Mouse (Mus musculus): Measurements from ENCODE around the gene Lgr6. TPM values are rescaled to one million over a fixed set of nuclear protein-coding genes. Genes with fewer than 3 reads are reported as not detected.
"Not testable (repeated sequence)": the region's sequence is repeated elsewhere in the genome, so short reads cannot be mapped to it uniquely, and the experiment has no call there.

Lgr6 gene
- polyA plus RNA-seq, 1 experiment from 2014 or later = 0.82 TPM

- Histone ChIP-seq H3K36me3 (no peaks in the 10 kb centered on the region), H3K27me3 (replicated peaks) (peaks cover 76% of the 10 kb centered on the region), H3K4me3 (no peak overlapping the region), H3K4me1 (replicated peaks) (peaks cover 27% of the 10 kb centered on the region), H3K4me2 (no peak overlapping the region), H3K9me3 (replicated peaks) (no peaks in the 10 kb centered on the region), H3K9ac (no peak overlapping the region), H3K27ac (ENCODE audit: poor library complexity, severe bottlenecking) (no peak overlapping the region)
- ATAC-seq (ENCODE audit: insufficient number of reproducible peaks, low FRiP score) = no peak
- WGBS = 43% methylated on average over 6 of the region's 6 CpGs
Measured at GRCm38 (mm10) chr1:135128011-135128441, 22.9 kb upstream of the Lgr6 start.

DNA sequence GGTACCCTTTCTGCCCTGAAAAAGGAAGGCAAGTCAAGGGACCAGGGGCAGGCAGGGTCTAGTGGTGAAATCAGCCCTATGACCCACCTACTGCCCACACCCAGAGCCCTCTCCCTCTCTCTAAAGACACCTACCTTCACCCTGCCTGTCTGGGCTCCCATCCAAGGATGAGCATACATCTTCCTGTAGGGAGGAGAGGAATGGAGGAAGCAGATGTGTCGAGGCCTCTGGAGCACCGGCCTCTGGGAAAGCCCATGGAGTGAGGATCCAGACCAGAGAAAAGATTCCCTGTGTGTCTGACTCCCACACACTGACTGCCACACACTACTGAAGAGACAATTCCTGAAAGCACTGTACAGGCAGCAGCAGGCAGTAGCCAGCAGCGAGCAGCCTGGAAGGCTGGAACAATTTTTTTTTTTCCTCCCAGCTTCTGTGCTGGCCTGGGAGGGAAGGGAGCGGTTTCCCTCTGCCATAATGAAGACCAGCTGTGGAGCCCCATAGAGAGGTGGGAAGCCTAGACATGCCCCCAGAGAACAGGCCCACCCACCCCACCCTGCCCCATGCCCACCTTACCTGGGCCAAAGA lies 21.5 kb upstream of the Lgr6 start:
- Histone ChIP-seq H3K9me3 (replicated peaks) (no peaks in the 10 kb centered on the region), H3K27me3 (replicated peaks) (peaks cover 79% of the 10 kb centered on the region), H3K4me1 (replicated peaks) (peaks cover 12% of the 10 kb centered on the region), H3K9ac (no peak overlapping the region), H3K27ac (ENCODE audit: poor library complexity, severe bottlenecking) (no peak overlapping the region), H3K4me2 (no peak overlapping the region), H3K36me3 (no peaks in the 10 kb centered on the region), H3K4me3 (no peak overlapping the region)
- no peak for ATAC-seq (ENCODE audit: insufficient number of reproducible peaks, low FRiP score)
- 57% methylated on average over 4 of the region's 4 CpGs for WGBS

GRCm38 (mm10) chr1:135125990-135126389 lies 20.9 kb upstream of the Lgr6 start:
- H3K9ac ChIP-seq = no peak overlapping the region
- no peak overlapping the region for H3K4me3 ChIP-seq
- no peaks in the 10 kb centered on the region for H3K36me3 ChIP-seq
- H3K27me3 ChIP-seq (replicated peaks) = peaks cover 79% of the 10 kb centered on the region
- 62% methylated on average over 8 of the region's 8 CpGs for WGBS
- H3K4me2 ChIP-seq = no peak overlapping the region
- ATAC-seq (ENCODE audit: insufficient number of reproducible peaks, low FRiP score) = no peak
- peaks cover 7% of the 10 kb centered on the region for H3K4me1 ChIP-seq (replicated peaks)
- no peak overlapping the region for H3K27ac ChIP-seq (ENCODE audit: poor library complexity, severe bottlenecking)
- H3K9me3 ChIP-seq (replicated peaks) = no peaks in the 10 kb centered on the region

GRCm38 (mm10) chr1:135124573-135125363 lies 19.7 kb upstream of the Lgr6 start:
- H3K4me1 ChIP-seq (replicated peaks) = 0 out of 2 replicates have a peak, but pooled peaks cover 3% of the 10 kb centered on the region
- H3K4me2 ChIP-seq = no peak overlapping the region
- H3K27ac ChIP-seq (ENCODE audit: poor library complexity, severe bottlenecking) = no peak overlapping the region
- no peak overlapping the region for H3K4me3 ChIP-seq
- no peak overlapping the region for H3K9ac ChIP-seq
- 85% methylated on average over 8 of the region's 8 CpGs for WGBS
- no peak for ATAC-seq (ENCODE audit: insufficient number of reproducible peaks, low FRiP score)
- peaks cover 77% of the 10 kb centered on the region for H3K27me3 ChIP-seq (replicated peaks)
- H3K36me3 ChIP-seq = no peaks in the 10 kb centered on the region
- H3K9me3 ChIP-seq (replicated peaks) = no peaks in the 10 kb centered on the region

DNA sequence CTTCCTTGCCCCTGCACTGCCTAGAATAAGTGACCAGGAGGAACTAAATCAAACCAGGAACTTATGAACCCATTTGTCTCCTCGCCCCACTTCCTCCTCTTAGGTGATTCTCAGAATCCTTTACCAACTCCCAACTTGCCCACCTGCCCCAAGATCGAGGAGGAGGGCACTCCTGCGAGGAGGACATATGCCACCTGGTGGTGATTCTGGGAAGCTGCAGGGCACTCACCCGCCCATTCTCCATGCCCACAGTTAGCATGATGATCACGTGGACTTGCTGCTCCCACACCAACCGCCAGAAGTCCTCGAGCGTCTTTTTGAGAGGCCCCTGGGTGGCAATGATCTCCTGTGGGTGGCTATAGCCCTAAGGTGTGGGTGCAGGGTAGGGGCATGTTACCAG lies 7.6 kb upstream of the Lgr6 start:
- Histone ChIP-seq H3K4me1 (replicated peaks) (no peaks in the 10 kb centered on the region), H3K9ac (no peak overlapping the region), H3K36me3 (no peaks in the 10 kb centered on the region), H3K27me3 (replicated peaks) (peaks cover 41% of the 10 kb centered on the region), H3K4me2 (no peak overlapping the region), H3K4me3 (no peak overlapping the region), H3K9me3 (replicated peaks) (no peaks in the 10 kb centered on the region), H3K27ac (ENCODE audit: poor library complexity, severe bottlenecking) (no peak overlapping the region)
- ATAC-seq (ENCODE audit: insufficient number of reproducible peaks, low FRiP score) = no peak
- WGBS = 11% methylated on average over 8 of the region's 8 CpGs

DNA sequence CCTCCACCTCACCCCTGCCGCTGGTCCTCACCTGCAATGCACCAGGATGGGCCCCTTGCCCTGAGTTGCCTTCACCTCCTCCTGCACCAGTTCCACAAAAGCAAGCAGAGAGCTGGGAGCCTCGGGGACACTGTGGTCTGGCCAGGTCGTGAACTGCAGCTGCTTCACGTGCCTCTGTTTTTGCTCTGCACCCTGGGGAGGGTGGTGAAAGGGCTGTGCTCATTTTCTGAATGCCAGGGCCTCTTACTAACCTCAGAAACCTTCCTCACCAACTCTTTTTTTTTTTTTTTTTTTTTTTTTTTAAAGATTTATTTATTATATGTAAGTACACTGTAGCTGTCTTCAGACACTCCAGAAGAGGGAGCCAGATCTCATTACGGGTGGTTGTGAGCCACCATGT lies 6.2 kb upstream of the Lgr6 start:
- not testable (repeated sequence) for H3K9me3 ChIP-seq (replicated peaks); H3K9ac ChIP-seq; H3K4me2 ChIP-seq; H3K36me3 ChIP-seq; H3K4me3 ChIP-seq; H3K27ac ChIP-seq (ENCODE audit: poor library complexity, severe bottlenecking); H3K4me1 ChIP-seq (replicated peaks); ATAC-seq (ENCODE audit: insufficient number of reproducible peaks, low FRiP score)
- 58% methylated on average over 5 of the region's 5 CpGs for WGBS
- H3K27me3 ChIP-seq (replicated peaks) = peaks cover 44% of the 10 kb centered on the region

GRCm38 (mm10) chr1:135110075-135110474 lies 5.0 kb upstream of the Lgr6 start:
- H3K9ac ChIP-seq = no peak overlapping the region
- 17% methylated on average over 6 of the region's 6 CpGs for WGBS
- ATAC-seq (ENCODE audit: insufficient number of reproducible peaks, low FRiP score) = no peak
- H3K36me3 ChIP-seq = no peaks in the 10 kb centered on the region
- H3K27me3 ChIP-seq (replicated peaks) = peaks cover 52% of the 10 kb centered on the region
- H3K4me2 ChIP-seq = no peak overlapping the region
- peaks cover 3% of the 10 kb centered on the region; the same call in 1 of the 2 replicates for H3K4me1 ChIP-seq (replicated peaks)
- no peak overlapping the region for H3K4me3 ChIP-seq
- no peaks in the 10 kb centered on the region for H3K9me3 ChIP-seq (replicated peaks)
- no peak overlapping the region for H3K27ac ChIP-seq (ENCODE audit: poor library complexity, severe bottlenecking)

GRCm38 (mm10) chr1:135108611-135109010 lies 3.5 kb upstream of the Lgr6 start:
- no peak overlapping the region for H3K27ac ChIP-seq (ENCODE audit: poor library complexity, severe bottlenecking)
- no peaks in the 10 kb centered on the region for H3K9me3 ChIP-seq (replicated peaks)
- H3K4me1 ChIP-seq (replicated peaks) = peaks cover 7% of the 10 kb centered on the region
- H3K27me3 ChIP-seq (replicated peaks) = peaks cover 63% of the 10 kb centered on the region
- no peak for ATAC-seq (ENCODE audit: insufficient number of reproducible peaks, low FRiP score)
- H3K9ac ChIP-seq = no peak overlapping the region
- no peaks in the 10 kb centered on the region for H3K36me3 ChIP-seq
- H3K4me2 ChIP-seq = no peak overlapping the region
- no peak overlapping the region for H3K4me3 ChIP-seq
- 40% methylated on average over 6 of the region's 6 CpGs for WGBS

DNA sequence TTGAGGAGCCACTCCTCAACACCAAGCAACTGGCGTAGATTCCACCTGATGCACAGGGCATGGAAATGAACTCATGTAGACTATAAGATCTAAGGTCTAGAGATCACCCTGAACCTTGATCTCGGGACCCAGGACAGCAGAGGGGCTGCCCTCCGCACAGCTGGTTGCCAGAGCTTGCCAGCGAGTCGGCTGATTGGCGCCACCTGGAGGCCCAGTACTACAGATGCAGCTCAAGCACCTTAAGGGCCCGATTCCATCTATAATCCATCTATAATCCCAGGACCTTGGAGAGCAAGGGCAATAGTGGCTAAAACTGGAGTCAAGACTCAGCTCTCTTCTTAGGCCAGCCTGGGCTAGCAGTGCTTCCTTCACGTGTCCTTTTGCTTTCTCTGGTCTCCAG lies 875 bp upstream of the Lgr6 start:
- Histone ChIP-seq H3K9me3 (replicated peaks) (no peaks in the 10 kb centered on the region), H3K4me2 (peak overlapping the region; percentile 83), H3K4me1 (replicated peaks) (peaks cover 7% of the 10 kb centered on the region), H3K27me3 (replicated peaks) (peaks cover 79% of the 10 kb centered on the region), H3K4me3 (0 out of 2 replicates have a peak overlapping the region, but pooled peaks have one; percentile 52), H3K36me3 (no peaks in the 10 kb centered on the region), H3K9ac (no peak overlapping the region), H3K27ac (ENCODE audit: poor library complexity, severe bottlenecking) (no peak overlapping the region)
- 2% methylated on average over 8 of the region's 8 CpGs for WGBS
- no peak for ATAC-seq (ENCODE audit: insufficient number of reproducible peaks, low FRiP score)

DNA sequence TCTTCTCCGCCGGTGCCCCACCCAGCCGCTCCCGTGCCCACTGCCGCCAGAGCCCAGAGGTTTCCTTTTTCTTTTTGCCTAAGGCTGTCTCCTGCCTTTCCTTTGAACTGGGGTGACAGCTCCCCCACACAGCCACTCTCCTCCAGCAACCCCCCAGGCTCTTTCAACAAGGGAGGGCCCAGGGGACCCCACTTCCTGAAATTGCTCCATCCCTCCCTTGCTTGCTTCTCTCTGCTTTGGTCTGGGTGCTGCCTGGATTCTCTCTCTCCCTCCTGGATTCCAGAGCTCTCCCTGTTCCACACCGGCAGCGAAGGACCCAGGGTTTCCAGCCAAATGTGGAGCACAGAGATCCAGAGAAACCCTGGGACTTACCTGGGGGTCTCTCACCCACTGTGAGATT lies 4.7 kb downstream of the Lgr6 start:
- 60% methylated on average over 7 of the region's 7 CpGs for WGBS
- H3K27ac ChIP-seq (ENCODE audit: poor library complexity, severe bottlenecking) = no peak overlapping the region
- no peak overlapping the region for H3K4me2 ChIP-seq
- ATAC-seq (ENCODE audit: insufficient number of reproducible peaks, low FRiP score) = no peak
- no peak overlapping the region for H3K4me3 ChIP-seq
- H3K9ac ChIP-seq = no peak overlapping the region
- H3K27me3 ChIP-seq (replicated peaks) = peaks cover 90% of the 10 kb centered on the region
- no peaks in the 10 kb centered on the region for H3K36me3 ChIP-seq
- no peaks in the 10 kb centered on the region for H3K9me3 ChIP-seq (replicated peaks)
- peaks cover 33% of the 10 kb centered on the region for H3K4me1 ChIP-seq (replicated peaks)

GRCm38 (mm10) chr1:135098441-135098840 lies 6.6 kb downstream of the Lgr6 start:
- Histone ChIP-seq H3K9ac (no peak overlapping the region), H3K36me3 (no peaks in the 10 kb centered on the region), H3K4me1 (replicated peaks) (peaks cover 37% of the 10 kb centered on the region), H3K9me3 (replicated peaks) (no peaks in the 10 kb centered on the region), H3K27ac (ENCODE audit: poor library complexity, severe bottlenecking) (no peak overlapping the region), H3K4me3 (no peak overlapping the region), H3K4me2 (no peak overlapping the region), H3K27me3 (replicated peaks) (peaks cover 76% of the 10 kb centered on the region)
- 83% methylated on average over 7 of the region's 7 CpGs for WGBS
- ATAC-seq (ENCODE audit: insufficient number of reproducible peaks, low FRiP score) = no peak

Data from heart, embryonic 12.5 days (tissue).